Mouse (Mus musculus): ENCODE data around the gene Slc34a3. TPM values are rescaled to one million over a fixed set of nuclear protein-coding genes. Genes with fewer than 3 reads are reported as not detected.

Slc34a3 gene
- total and polyA plus RNA-seq, 3 experiments, result 0.03 to 0.04 TPM; not detected in 1

- Histone ChIP-seq H3K4me1 (ENCODE audit: control insufficient read depth in 1 of 2, insufficient read depth in 2 of 2, low read length in 2 of 2) (peaks cover 0 to 21% of the 10 kb centered on the region in 2 experiments; a peak in 3 of 4 replicates), H3K27me3 (ENCODE audit: control insufficient read depth in 1 of 2, insufficient read depth in 2 of 2, low read length in 2 of 2) (no peaks in the 10 kb centered on the region), H3K9ac (ENCODE audit: control insufficient read depth, low read depth, low read length, poor library complexity, severe bottlenecking) (no peak overlapping the region), H3K36me3 (ENCODE audit: control insufficient read depth in 1 of 2, insufficient read depth in 2 of 2, low read length in 2 of 2) (no peaks in the 10 kb centered on the region), H3K4me3 (ENCODE audit: control insufficient read depth in 1 of 2, insufficient read depth in 1 of 2, low read depth in 2 of 2, low read length in 2 of 2) (no peak overlapping the region), H3K27ac (ENCODE audit: control insufficient read depth, low read depth, low read length) (no peak overlapping the region), H3K9me3 (replicated peaks; ENCODE audit: insufficient read depth, low read length) (no peaks in the 10 kb centered on the region), H3K79me2 (ENCODE audit: control insufficient read depth, insufficient read depth, low read length, poor library complexity) (no peaks in the 10 kb centered on the region; the same call in 1 of the 2 replicates)
- DNase-seq (ENCODE audit: low read depth, low spot score), result no peak
- TF ChIP-seq UBTF (IDR thresholded peaks at IDR 0.05; ENCODE audit: borderline replicate concordance, insufficient read depth, low read depth, low read length) (no peak), BHLHE40 (IDR thresholded peaks at IDR 0.05; ENCODE audit: borderline replicate concordance, low read depth, low read length) (no peak), NRF1 (IDR thresholded peaks at IDR 0.05; ENCODE audit: insufficient read depth, low read depth, low read length, poor library complexity, severe bottlenecking) (no peak), CTCF (IDR thresholded peaks at IDR 0.05 in 2 of 3, conservative IDR thresholded peaks at IDR 0.05 in 1 of 3; ENCODE audit: control insufficient read depth in 1 of 3, insufficient read depth in 1 of 3, low read depth in 2 of 3, low read length in 3 of 3, poor library complexity in 1 of 3, severe bottlenecking in 1 of 3) (no peak), MAX (IDR thresholded peaks at IDR 0.05; ENCODE audit: low read length) (no peak), CHD2 (IDR thresholded peaks at IDR 0.05; ENCODE audit: low read length) (no peak), RCOR1 (IDR thresholded peaks at IDR 0.05; ENCODE audit: low read depth, low read length) (no peak), GABPA (IDR thresholded peaks at IDR 0.05; ENCODE audit: low read depth, low read length) (no peak)
These were observed 5.6 kb upstream of the Slc34a3 start for GRCm38 (mm10) chr2:25239766-25240165.

- H3K36me3 ChIP-seq (ENCODE audit: control insufficient read depth in 1 of 2, insufficient read depth in 2 of 2, low read length in 2 of 2), result peaks cover 0 to 4% of the 10 kb centered on the region in 2 experiments; a peak in 1 of 4 replicates
- H3K27ac ChIP-seq (ENCODE audit: control insufficient read depth, low read depth, low read length), result no peak overlapping the region
- DNase-seq (ENCODE audit: low read depth, low spot score), result no peak
- no peak overlapping the region for H3K4me3 ChIP-seq (ENCODE audit: control insufficient read depth in 1 of 2, insufficient read depth in 1 of 2, low read depth in 2 of 2, low read length in 2 of 2)
- H3K79me2 ChIP-seq (ENCODE audit: control insufficient read depth, insufficient read depth, low read length, poor library complexity), result no peaks in the 10 kb centered on the region; the same call in 1 of the 2 replicates
- no peak for TF ChIP-seq ZMIZ1 (IDR thresholded peaks at IDR 0.05; ENCODE audit: low read depth, low read length)
- TF ChIP-seq MAFK (IDR thresholded peaks at IDR 0.05; ENCODE audit: borderline replicate concordance, low read depth, low read length), result no peak
- no peak for TF ChIP-seq KAT2A (conservative IDR thresholded peaks at IDR 0.05; ENCODE audit: low read depth, low read length)
- TF ChIP-seq GABPA (IDR thresholded peaks at IDR 0.05; ENCODE audit: low read depth, low read length), result no peak
- TF ChIP-seq NRF1 (IDR thresholded peaks at IDR 0.05; ENCODE audit: insufficient read depth, low read depth, low read length, poor library complexity, severe bottlenecking), result no peak
- TF ChIP-seq USF1 (IDR thresholded peaks at IDR 0.05; ENCODE audit: low read depth, low read length), result no peak
- TF ChIP-seq NELFE (IDR thresholded peaks at IDR 0.05; ENCODE audit: low read depth, low read length), result no peak
- TF ChIP-seq CHD1 (IDR thresholded peaks at IDR 0.05; ENCODE audit: low read depth, low read length), result no peak
- TF ChIP-seq CHD2 (IDR thresholded peaks at IDR 0.05; ENCODE audit: low read length), result no peak
- no peak for TF ChIP-seq MYB (IDR thresholded peaks at IDR 0.05; ENCODE audit: low read depth, low read length)
- no peak for TF ChIP-seq USF2 (IDR thresholded peaks at IDR 0.05; ENCODE audit: borderline replicate concordance in 1 of 2, insufficient read depth in 1 of 2, low read depth in 1 of 2, low read length in 2 of 2)
- TF ChIP-seq SIN3A (IDR thresholded peaks at IDR 0.05; ENCODE audit: low read length), result no peak
- no peak for TF ChIP-seq MAX (IDR thresholded peaks at IDR 0.05; ENCODE audit: low read length)
- TF ChIP-seq JUND (IDR thresholded peaks at IDR 0.05; ENCODE audit: low read depth, low read length), result no peak
- TF ChIP-seq HCFC1 (IDR thresholded peaks at IDR 0.05; ENCODE audit: low read depth, low read length), result no peak
- peaks cover 6 to 34% of the 10 kb centered on the region in 2 experiments for H3K4me1 ChIP-seq (ENCODE audit: control insufficient read depth in 1 of 2, insufficient read depth in 2 of 2, low read length in 2 of 2)
- no peak overlapping the region for H3K9ac ChIP-seq (ENCODE audit: control insufficient read depth, low read depth, low read length, poor library complexity, severe bottlenecking)
- H3K9me3 ChIP-seq (replicated peaks; ENCODE audit: insufficient read depth, low read length), result no peaks in the 10 kb centered on the region
- no peaks in the 10 kb centered on the region for H3K27me3 ChIP-seq (ENCODE audit: control insufficient read depth in 1 of 2, insufficient read depth in 2 of 2, low read length in 2 of 2)
These were observed 3.9 kb upstream of the Slc34a3 start for GRCm38 (mm10) chr2:25238106-25238505.
